Mouse (Mus musculus) heart, adult 2 months (tissue): ENCODE measurements around the gene Zmiz1.

ENCODE experiments used
- CTCF ChIP-seq: fragments of 200-600 bp; IDR thresholded peaks from 2 replicates; pipeline ENCODE4 v1.8.1; 2022; ENCODE audit warnings: antibody characterized with exemption, mild to moderate bottlenecking, moderate library complexity
- EP300 ChIP-seq: fragments of 200-500 bp; IDR thresholded peaks from 2 replicates; pipeline ENCODE4 v1.6.1; 2011; ENCODE audit warnings: low read depth, low read length, control low read depth; ENCODE audit not compliant: insufficient read depth

DNA sequence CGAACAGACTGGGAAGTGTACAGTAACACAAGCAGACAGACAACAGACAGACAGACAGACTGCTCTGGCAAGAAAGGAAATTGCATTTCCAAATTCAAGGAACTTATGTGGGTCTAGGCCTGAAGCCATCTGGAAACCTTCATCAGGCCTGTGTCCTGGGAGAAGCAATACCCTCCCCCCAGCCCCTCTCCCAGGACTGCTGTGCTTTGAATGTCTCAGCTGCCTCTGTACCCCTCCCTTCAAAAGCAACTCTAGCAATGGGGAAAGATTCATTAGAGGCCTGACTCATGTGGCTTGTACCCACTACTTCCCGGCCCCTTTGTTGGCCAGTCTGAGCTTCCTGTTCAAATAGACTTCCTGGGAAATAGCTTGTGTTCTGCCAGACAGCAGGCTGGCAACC, 142.0 kb downstream of the Zmiz1 start:
- TF ChIP-seq EP300: no peak
- TF ChIP-seq CTCF: no peak
